Mouse (Mus musculus) cerebellum, postnatal 36 days (tissue): ENCODE data around the gene Kif6.

Source experiments
- DNase-seq, 2 experiments: peaks; one replicate each; pipeline ENCODE4 v3.0.0; 2021 to 2022; ENCODE audit warnings: mixed read lengths in 2 of 2

Kif6 gene

GRCm38 (mm10) chr17:49739896-49740679, 125.2 kb downstream of the Kif6 start:
- no peak for DNase-seq

DNA sequence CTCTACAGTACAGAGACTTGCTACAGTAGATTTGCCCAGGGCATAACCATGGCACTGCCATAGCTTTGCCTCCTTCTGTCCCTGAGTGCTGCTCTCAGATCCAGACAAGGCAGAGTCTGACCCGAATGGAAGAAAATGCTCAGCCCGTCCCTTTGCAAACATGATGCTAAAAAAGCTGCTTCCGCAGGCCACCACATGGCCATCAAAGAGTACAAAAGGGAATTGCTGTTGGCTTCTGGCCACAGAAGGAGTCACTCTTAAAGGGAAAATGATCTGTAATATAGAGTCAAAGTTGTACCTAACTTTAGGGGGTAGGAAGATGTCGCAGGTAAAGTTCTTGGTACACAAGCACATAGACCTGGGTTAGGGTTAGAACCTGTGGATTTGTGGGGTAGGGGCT, 126.2 kb downstream of the Kif6 start:
- no peak for DNase-seq

DNA sequence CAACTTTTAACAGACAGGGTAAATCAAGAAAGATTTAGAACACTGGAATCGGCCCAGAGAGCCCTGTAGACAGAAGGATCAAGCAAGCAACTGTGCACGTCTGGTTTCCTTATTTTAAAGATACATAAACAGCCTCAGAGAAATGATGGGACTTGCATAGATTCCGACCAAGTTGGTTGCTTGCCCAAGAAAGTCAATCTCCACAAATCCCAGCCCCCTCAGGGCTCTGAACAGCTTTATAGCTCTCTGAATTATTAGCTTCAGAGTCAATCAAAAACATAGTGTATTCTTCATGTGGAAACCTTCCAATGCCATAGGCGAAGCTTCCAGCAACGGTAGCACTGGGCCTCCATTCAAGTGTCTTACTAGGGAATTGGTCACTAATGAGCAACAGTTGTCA, 127.0 kb downstream of the Kif6 start:
- no peak for DNase-seq

GRCm38 (mm10) chr17:49743580-49744463, 128.9 kb downstream of the Kif6 start:
- no peak for DNase-seq

DNA sequence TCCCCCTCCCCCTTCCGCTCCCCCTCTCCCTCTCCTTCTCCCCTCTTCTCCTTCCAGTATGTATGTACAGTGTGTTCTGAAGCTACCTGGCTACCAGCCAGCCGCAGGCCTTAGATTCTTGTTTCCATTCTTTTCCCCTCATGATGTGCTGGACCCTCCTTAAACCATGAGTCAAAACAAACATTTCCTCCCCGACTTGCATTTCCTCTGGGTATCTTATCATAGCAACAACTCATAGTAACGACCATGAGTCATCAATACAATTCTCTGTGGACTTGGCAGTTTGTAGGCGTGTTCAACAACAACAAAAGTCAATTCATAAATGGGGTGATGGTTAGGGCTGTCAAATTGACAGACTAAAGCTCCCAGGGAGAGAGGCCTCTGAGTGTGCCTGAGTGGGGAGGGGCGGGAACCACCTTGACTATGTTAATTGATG, 136.0 kb downstream of the Kif6 start:
- no peak for DNase-seq

DNA sequence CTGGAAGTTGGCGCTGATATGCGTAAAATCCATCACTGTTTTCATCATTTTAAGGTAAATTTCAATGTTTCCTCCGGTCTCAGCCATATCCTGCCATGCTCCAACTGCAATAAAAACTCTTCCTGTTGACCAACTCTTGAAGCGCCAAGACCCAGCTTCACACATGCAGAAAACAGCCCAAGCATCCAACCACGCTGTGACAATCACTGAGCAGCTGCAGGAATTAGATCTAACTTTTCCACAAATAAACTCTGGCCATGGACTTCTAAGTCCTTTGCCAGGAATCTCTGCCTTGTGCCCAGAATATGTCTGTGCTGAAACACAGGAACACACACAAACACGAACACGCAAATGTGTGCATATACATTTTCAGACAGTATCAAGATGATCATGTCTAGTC, 138.9 kb downstream of the Kif6 start:
- DNase-seq = no peak

DNA sequence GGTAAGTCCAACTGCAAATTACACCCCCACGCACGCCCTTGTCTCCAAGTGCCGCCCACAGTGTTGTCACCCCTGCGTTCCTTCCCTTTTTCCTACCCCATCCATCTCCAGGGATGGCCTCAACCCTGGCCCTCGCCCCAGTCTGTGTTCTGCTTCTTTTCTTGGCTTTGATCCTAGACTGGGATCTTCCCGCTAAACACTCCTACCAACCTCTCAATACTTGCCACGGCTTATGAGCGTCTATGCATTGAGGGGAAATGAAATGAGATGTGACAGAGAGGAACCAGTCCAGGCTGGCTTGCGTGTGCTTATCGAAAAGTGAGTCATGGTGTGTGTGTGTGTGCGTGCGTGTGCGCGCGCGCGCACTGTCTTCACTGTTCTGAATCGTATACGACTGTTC, 141.9 kb downstream of the Kif6 start:
- peak in 1 of 2 experiments; percentile 5 for DNase-seq

GRCm38 (mm10) chr17:49759047-49759446, 144.1 kb downstream of the Kif6 start:
- no peak for DNase-seq

- no peak for DNase-seq
These were observed 146.3 kb downstream of the Kif6 start for GRCm38 (mm10) chr17:49761260-49761659.

DNA sequence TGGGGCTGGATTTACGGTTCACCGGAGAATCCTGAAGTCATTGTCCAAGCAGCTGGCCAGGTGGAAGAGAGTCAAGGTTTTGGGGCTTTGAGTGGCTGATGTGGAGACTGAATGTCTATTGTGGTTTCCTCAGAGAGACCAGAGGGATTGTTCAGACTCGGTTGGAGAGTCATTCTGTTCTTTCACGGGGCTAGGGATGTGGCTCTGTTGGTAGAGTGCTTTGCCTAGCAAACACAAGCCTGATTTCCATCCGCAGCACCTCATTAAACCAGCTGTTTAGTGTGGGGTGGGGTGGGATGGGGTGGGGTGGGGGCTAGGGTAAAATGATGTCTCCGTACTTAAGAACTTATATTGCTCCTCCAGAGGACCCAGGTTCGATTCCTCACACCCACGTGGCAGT, 146.9 kb downstream of the Kif6 start:
- DNase-seq = no peak

- DNase-seq = no peak
These were observed 150.0 kb downstream of the Kif6 start for GRCm38 (mm10) chr17:49764963-49765362.

DNA sequence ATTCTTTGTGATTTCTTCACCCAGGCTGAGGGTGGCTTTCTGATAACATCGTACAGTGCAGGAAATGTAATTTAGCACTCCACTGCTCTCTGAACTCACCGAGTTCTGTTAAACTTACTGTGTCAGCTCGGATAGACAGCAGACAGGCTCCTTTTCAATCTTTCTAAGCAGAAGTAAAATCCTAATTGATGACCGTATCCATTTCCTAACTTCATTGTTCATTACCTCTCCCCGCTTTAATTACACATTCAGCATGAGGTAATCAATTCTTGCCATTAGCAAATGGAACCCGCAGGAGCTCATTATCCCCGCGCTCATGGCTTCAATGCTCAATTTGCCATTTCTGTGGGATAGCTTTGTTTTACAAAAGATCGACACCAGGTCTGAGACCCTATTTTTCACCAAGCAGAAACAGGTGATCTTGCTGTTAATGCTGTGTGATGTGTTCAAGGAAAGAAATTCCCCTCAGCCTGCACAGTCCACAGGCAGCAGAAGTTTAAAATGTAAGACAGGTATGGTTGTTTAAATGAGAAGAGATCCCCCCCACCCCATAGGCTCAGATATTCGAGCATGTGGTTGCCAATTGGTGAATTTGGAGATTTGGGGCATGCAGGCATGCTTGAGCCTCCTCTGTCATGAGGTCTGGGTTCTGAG, 152.9 kb downstream of the Kif6 start:
- no peak for DNase-seq

GRCm38 (mm10) chr17:49771703-49772315, 156.9 kb downstream of the Kif6 start:
- no peak for DNase-seq

DNA sequence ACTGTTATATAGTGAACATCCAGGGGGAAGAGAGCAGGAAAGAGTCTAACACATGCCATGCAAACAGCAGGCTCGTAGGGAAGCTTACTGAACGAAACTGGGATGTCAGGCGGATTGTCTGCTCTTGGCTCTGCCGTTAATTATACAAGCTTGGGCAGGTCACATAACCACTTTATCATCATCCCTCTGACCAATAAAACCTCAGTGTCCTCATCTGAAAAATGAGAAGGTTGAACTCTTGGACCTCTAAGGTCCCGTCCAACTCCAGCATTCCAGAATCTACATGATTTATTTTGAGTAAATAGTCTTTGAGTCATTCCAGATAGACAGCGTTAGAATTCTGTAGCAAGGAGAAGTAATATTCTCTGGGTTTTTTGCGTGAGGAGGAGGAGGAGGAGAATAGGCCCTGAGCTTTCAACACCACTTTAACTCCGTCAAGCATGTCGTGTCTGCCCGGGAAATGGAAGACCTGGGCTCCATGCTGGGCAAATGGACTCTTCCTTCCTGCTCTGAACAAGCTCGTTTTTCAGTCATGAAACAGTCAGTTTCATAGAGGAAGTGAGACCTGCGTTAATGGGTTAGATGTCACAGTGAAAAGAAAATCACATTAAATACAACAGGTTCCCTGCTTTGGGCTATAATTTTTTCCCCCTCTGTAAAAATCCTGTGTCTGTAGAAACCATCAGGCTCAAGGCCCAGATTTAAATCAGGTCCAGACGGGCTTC, 162.3 kb downstream of the Kif6 start:
- DNase-seq = no peak

GRCm38 (mm10) chr17:49779066-49779465, 164.1 kb downstream of the Kif6 start:
- no peak for DNase-seq

GRCm38 (mm10) chr17:49779576-49779975, 164.6 kb downstream of the Kif6 start:
- DNase-seq = peak in 1 of 2 experiments; percentile 25

DNA sequence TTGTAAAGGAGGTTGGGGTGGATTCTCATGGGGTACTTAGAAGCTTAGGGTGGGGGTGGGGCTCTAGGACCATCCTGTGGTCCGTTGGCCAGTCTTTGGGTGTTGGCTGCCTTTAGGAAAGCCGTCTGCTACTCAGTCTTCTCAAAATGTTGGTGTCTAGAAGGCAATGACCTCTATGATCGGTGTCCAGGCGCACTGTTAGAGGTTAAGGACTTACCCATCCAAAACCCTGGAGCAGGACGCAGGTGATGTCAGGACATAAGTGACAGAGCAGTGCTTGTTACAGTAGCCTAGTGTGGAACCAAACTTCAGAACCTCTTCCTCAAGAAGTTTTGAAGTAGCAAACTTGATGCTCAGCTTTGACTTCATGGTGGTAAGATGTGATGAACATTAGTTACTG, 170.9 kb downstream of the Kif6 start:
- DNase-seq = no peak

DNA sequence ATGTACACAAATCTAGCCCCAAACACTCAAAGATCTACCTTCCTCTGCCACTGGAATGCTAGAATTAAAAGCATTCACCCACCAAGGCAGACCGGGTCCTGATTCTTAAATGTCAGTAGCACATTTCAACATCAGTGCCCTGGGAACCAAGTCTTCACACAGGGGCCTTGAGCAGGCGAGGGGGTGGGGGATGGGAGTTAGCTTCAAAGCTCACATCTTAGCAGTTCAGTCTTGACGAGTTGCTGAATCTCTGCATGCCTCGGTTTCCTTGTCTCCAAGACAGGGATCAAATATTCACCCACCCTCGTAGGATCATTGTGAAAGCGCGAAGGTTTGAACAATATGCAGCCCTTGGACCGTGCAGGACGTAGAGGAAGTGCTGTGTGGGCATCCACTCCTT, 172.4 kb downstream of the Kif6 start:
- no peak for DNase-seq

DNA sequence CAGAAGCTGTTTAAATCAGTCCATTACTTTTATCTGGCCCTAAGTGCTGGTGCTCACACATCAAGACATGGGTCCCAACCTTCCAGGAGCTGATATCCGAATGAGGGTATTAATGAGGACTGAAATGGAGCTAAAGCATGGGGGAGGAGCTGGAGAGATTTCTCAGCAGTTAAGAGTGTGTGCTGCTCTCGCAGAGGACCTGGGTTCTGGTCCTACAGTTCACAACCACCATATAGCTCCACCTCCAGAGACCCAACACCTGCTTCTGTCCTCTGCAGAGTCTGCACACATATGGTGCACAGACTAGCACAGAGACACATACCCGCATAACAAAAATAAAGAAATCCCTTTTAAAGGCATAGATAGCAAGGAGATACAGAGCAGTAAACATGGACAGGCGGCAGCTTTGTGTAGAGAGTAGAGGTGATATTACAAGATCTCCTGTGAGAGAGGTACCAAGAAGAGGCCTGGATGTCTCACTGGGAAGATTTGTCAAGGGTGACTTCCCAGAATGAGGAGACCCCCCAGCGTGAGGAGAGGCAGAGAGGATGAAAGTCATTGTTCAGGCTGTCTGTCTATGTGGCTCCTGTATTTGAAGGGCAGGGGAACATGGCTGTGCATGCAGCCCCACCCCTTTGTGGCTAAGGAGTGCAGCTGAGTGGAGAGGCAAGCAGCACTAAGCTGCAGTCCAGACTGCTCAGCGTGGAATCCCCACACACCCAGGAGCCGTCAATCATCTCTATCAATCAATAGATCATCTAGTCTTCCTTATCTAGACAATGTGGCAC, 173.4 kb downstream of the Kif6 start:
- no peak for DNase-seq

- no peak for DNase-seq
These were observed 176.6 kb downstream of the Kif6 start for GRCm38 (mm10) chr17:49791546-49791945.

DNA sequence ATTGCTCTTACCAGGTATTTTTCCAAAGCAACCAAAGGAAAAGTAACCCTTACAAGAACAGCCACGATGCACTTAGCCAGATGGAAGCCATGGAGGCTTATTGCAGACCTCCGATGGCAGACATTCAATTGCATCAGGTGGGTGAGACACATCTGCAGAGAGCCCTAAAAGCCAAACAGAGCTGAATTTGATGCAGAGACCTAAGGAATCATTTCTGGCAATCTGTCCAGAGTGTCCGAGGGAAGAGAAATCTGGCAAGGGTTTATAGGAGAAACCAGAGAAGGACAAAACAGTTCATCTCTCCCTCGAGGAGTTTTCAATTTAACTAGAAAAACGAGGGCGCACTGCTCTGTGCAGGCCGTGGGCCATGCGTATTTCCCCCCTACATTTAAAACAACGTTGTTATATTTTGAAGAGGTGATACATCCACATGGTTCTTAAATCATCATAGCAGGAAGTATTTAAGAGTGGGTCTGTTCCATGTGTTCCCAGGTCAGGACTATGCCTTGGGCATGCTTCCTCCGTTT, 177.3 kb downstream of the Kif6 start:
- no peak for DNase-seq
